Mouse (Mus musculus) MEL-GATA-1-ER (cell line): ENCODE results near the gene Cd200r4.
"Not testable (repeated sequence)": the region's sequence is repeated elsewhere in the genome, so short reads cannot be mapped to it uniquely, and the experiment has no call there.

ENCODE experiments used
- DNase-seq: peaks from one replicate; pipeline ENCODE4 v3.0.0-alpha.2; 2012; ENCODE audit warnings: low read depth; ENCODE audit errors: extremely low read depth

Cd200r4 gene

DNA sequence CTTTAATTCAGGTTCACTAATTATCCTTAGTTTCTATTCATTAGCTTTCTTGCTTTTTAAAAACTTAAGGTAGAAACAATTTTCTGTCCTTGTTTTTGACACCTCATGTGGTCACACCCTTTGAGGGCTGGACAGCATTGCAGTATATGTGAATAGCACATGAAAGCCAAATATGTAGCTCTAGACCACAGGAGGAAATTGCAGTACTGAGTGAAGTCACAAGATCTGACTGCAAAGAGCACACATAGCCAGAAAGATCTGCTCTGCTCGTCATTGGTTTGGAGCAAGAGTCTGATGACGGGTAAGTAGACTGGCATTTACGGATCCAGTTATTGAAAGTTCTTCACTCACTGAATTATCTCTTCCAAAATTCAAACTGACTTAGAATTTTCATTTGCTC lies at the start of gene Cd200r4:
Gene Cd200r4 (plus strand): TSS at position 190 of the 400 bp plus-strand sequence.
- DNase-seq, result no peak

DNA sequence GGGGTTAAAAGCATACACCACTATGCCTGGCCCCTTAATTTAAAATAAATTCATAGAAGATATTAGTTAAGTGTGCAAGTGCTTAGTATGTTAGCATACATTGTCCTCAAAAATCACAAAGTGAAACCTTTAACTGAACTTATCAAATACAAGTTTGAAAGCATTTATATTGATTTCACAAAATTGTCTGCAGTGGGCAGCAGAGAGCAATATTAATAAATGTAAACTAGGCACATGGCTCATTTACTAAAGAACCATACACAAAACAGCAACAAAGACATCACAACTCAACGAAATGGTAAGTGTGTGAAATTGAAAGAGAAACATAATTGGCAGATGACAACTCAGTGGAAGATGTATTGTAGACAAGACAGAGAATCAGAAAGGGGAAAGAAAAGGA lies 49.7 kb upstream of the Cd200r4 start:
- DNase-seq, result no peak

- no peak for DNase-seq
Measured at GRCm38 (mm10) chr16:44765555-44766319, 45.8 kb upstream of the Cd200r4 start, which contains the start of gene Cd200r1. Gene Cd200r1, plus strand, starts transcription at chr16:44765736.

GRCm38 (mm10) chr16:44766320-44766892 lies 45.1 kb upstream of the Cd200r4 start:
- DNase-seq, result no peak

- DNase-seq, result no peak
Measured at GRCm38 (mm10) chr16:44767506-44767905, 44.0 kb upstream of the Cd200r4 start.

- no peak for DNase-seq
Measured at GRCm38 (mm10) chr16:44767967-44768366, 43.6 kb upstream of the Cd200r4 start.

- DNase-seq, result no peak
Measured at GRCm38 (mm10) chr16:44772577-44772976, 39.0 kb upstream of the Cd200r4 start.

DNA sequence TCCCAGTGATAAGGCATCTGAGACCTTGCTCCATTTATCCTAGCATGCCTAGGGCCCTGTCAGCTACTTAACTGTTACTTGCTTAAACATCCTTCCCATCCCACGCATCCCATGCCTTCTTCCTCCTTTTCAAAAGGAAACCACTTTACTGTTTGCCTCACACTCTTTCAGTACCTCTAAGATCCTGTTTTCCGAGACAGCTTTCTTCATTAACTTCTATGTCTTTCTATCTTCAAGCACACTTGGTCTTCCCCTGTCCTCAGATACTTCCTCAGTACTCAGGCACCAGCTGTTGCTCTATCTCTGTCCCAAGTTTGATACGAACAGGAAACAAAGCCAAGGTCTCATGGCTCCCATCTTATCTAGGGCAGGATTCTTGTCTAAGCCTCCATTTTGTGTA lies 37.9 kb upstream of the Cd200r4 start:
- peak; percentile 62 for DNase-seq

GRCm38 (mm10) chr16:44774201-44774600 lies 37.3 kb upstream of the Cd200r4 start:
- DNase-seq, result no peak

- no peak for DNase-seq
Measured at GRCm38 (mm10) chr16:44778538-44779147, 32.9 kb upstream of the Cd200r4 start.

GRCm38 (mm10) chr16:44779494-44779893 lies 32.0 kb upstream of the Cd200r4 start:
- no peak for DNase-seq

DNA sequence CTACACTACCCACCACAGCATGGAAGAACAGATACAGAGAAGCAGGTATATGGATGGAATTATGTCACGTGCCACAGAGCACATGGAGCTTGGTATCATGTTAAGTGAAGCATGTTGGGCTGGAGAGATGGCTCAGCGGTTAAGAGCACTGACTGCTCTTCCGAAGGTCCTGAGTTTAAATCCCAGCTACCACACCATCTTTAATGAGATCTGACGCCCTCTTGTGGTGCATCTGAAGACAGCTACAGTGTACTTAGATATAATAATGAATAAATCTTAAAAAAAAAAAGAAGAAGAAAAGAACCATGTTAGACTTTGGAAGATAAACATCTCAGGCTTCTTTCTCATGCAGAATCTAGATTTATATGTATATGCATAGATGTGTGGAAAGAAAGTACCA lies 30.8 kb upstream of the Cd200r4 start:
- no peak for DNase-seq

- DNase-seq, result no peak
Measured at GRCm38 (mm10) chr16:44786934-44787333, 24.6 kb upstream of the Cd200r4 start.

- no peak for DNase-seq
Measured at GRCm38 (mm10) chr16:44794416-44794815, 17.1 kb upstream of the Cd200r4 start.

DNA sequence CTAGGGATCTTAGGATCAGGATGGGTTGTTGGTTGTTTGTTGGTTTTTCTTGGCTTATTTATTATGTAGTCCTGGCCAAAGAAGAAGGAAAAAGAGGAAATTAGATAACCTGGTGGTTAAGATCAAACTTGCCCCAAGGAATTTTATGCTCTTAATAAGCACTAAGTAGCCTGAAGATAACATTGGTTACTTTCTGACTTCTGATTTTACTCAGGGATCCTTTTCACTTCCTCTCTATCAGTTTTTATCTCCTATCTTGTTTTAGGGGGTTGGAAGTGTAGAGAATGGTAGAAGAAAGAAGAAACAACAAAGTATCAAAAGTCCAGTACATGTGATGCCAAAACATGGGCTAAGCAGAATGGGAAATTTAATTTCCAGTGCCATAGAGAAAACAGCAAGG lies 5.6 kb upstream of the Cd200r4 start:
- DNase-seq, result no peak

- not testable (repeated sequence) for DNase-seq
Measured at GRCm38 (mm10) chr16:44810223-44810622, 1.3 kb upstream of the Cd200r4 start.

- no peak for DNase-seq
Measured at GRCm38 (mm10) chr16:44812468-44813065, 1.0 kb downstream of the Cd200r4 start.

DNA sequence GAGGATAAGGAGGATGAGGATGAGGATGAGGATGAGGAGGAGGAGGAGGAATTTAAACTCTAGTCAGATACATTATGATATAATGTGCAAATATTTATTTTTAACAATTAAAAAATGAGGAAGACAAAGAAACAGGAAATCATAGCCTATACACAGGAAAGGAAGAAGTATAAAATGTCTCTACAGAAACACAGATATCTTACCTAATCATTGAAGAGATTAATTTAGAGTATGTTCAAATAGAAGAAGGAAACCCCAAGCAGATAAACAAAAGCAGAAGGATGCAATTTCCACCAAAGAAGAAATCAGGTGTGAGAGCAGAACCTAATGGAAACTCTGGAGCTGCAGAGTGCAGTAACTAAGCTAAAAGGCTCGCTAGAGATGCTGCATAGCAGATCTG lies 6.5 kb downstream of the Cd200r4 start:
- no peak for DNase-seq

GRCm38 (mm10) chr16:44820545-44820944 lies 9.0 kb downstream of the Cd200r4 start:
- peak; percentile 28 for DNase-seq

- peak; percentile 32 for DNase-seq
Measured at GRCm38 (mm10) chr16:44832286-44832685, 20.8 kb downstream of the Cd200r4 start.

DNA sequence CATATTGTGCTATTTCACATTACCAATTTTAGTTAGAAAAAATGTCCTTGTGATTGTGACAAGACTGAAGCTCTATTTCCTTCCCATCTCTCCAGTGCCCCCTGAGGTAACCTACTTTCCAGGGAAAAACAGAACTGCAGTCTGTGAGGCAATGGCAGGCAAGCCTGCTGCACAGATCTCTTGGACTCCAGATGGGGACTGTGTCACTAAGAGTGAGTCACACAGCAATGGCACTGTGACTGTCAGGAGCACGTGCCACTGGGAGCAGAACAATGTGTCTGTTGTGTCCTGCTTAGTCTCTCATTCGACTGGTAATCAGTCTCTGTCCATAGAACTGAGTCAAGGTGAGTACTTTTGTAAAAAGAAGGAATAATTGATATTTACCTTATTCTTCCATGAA lies 21.7 kb downstream of the Cd200r4 start:
- DNase-seq, result not testable (repeated sequence)

DNA sequence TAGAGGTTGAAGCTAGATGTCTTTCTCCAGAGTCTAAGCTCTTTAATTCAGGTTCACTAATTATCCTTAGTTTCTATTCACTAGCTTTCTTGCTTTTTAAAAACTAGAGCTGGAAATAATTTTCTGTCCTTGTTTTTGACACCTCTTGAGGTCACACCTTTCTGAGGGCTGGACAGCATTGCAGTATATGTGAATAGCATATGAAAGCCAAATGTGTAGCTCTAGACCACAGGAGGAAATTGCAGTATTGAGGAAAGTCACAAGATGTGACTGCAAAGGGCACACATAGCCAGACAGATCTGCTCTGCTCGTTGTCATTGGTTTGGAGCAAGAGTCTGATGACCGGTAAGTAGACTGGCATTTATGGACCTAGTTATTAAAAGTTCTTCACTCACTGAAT lies 55.3 kb downstream of the Cd200r4 start, which contains the start of gene Cd200r2:
Gene Cd200r2 (plus strand): TSS at position 301 of the 400 bp plus-strand sequence.
- no peak for DNase-seq
